Mouse (Mus musculus) embryonic facial prominence, embryonic 13.5 days (tissue): Measurements from ENCODE around the gene Fbxl16. TPM values are rescaled to one million over a fixed set of nuclear protein-coding genes. Genes with fewer than 3 reads are reported as not detected.

ENCODE experiments used
- ATAC-seq: fragments of 200-750 bp; cut with Nextera tagmentation; 2 replicates; pipeline ENCODE4 v1.8.0; 2017; ENCODE audit warnings: low read depth; ENCODE audit not compliant: insufficient number of reproducible peaks, insufficient read depth, low FRiP score, low TSS enrichment
- H3K27ac ChIP-seq: fragments of 300-500 bp; sonication (generic); 2 replicates; pipeline ENCODE4 v1.5.1; 2015; ENCODE audit warnings: moderate library complexity, mild to moderate bottlenecking, inconsistent platforms
- H3K27me3 ChIP-seq: fragments of 300-500 bp; sonication (generic); 2 replicates; pipeline ENCODE4 v1.6.1; 2015; ENCODE audit warnings: mild to moderate bottlenecking, inconsistent platforms
- H3K36me3 ChIP-seq: fragments of 300-500 bp; sonication (generic); 2 replicates; pipeline ENCODE4 v1.6.1; 2015; ENCODE audit warnings: mild to moderate bottlenecking, inconsistent platforms
- H3K4me1 ChIP-seq: fragments of 300-500 bp; sonication (generic); 2 replicates; pipeline ENCODE4 v1.6.1; 2015; ENCODE audit warnings: inconsistent platforms
- H3K4me2 ChIP-seq: fragments of 300-500 bp; sonication (generic); 2 replicates; pipeline ENCODE4 v1.6.1; 2015; ENCODE audit warnings: moderate library complexity, mild to moderate bottlenecking, inconsistent platforms
- H3K4me3 ChIP-seq: fragments of 300-500 bp; sonication (generic); 2 replicates; pipeline ENCODE4 v1.5.1; 2015; ENCODE audit warnings: mild to moderate bottlenecking, inconsistent platforms
- H3K9ac ChIP-seq: fragments of 300-500 bp; sonication (generic); 2 replicates; pipeline ENCODE4 v1.6.1; 2015; ENCODE audit warnings: mild to moderate bottlenecking, inconsistent platforms
- H3K9me3 ChIP-seq: fragments of 300-500 bp; sonication (generic); 2 replicates; pipeline ENCODE4 v1.6.1; 2016; ENCODE audit warnings: inconsistent platforms
- WGBS: fragments of 180-500 bp; shearing (Covaris S2); methylation state at CpG from one replicate; pipeline ENCODE4 v1.1.7; 2015; ENCODE audit warnings: mixed read lengths; 5-methylcytosine and 5-hydroxymethylcytosine counted together
- polyA plus RNA-seq: library from polyadenylated mRNA; unstranded; fragments of >200 nt; fragmentation: Nextera tagmentation; extraction: Ambion mirVana; gene quantifications from 2 replicates; pipeline ENCODE4 v1.2.1, GENCODE M21; 2015

The Fbxl16 gene
- polyA plus RNA-seq, 1 experiment from 2014 or later = 4.2 TPM

DNA sequence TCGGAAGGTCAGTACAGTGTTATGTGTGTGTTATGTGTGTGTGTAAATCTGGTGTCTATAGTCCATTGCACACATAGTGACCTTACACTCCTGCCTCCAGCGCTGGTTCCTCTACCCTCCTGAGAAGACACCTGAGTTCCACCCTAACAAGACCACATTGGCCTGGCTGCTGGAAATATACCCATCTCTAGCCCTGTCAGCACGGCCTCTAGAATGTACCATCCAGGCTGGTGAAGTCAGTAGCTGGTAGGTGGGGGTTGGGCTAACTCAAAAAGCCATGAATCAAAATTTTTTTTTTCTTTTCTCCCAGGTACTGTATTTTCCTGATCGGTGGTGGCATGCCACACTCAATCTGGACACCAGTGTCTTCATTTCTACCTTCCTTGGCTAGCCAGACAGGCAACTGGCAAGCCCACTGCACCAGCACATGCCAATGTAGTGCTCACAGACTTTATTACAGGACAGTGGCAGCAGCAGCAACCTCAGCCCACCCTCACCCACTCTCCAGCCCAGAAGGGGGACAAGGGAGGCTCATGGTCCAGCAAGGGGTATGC lies 21.4 kb downstream of the Fbxl16 start:
- peaks cover 62% of the 10 kb centered on the region for H3K36me3 ChIP-seq
- WGBS = 80% methylated on average over 4 of the region's 4 CpGs
- H3K4me3 ChIP-seq = peak overlapping the region; percentile 86; the same call in 1 of the 2 replicates
- peaks cover 67% of the 10 kb centered on the region for H3K4me1 ChIP-seq
- H3K4me2 ChIP-seq = peak overlapping the region; percentile 81
- H3K9me3 ChIP-seq = no peaks in the 10 kb centered on the region
- no peaks in the 10 kb centered on the region for H3K27me3 ChIP-seq
- no peak overlapping the region for H3K27ac ChIP-seq
- H3K9ac ChIP-seq = no peak overlapping the region; the same call in none of the 2 replicates
- no peak for ATAC-seq

DNA sequence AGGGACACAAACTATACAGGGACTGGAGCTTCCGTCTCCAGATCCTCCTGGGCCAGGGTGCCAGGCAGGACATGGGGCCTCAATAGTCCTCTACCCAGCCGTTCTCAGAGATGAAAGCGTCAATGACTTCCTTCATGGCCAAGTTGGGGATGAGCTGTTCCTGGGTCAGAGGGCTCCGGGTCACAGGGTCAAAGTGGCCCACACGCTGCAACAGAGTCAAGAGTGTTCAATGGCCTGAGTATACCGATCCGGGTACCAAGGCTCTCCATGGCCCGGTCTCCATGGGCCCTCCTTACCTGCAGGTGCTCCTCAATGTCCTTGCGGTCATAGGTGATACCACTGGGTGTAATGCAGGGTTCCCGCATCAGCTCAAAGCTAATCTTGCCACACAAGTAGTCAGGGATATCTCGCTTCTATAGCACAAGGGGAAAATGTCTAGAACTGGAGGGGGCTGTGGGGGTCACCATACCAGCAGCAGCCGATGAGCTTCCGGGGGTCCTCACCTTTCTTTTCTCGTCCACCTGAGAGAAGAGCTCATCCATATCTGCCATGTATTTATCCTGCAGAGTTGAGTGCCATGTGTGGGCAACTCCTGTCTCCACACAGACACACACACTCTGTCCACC lies 22.0 kb downstream of the Fbxl16 start:
- no peak for ATAC-seq
- H3K9ac ChIP-seq = peak overlapping the region; percentile 93
- WGBS = 83% methylated on average over 14 of the region's 14 CpGs

DNA sequence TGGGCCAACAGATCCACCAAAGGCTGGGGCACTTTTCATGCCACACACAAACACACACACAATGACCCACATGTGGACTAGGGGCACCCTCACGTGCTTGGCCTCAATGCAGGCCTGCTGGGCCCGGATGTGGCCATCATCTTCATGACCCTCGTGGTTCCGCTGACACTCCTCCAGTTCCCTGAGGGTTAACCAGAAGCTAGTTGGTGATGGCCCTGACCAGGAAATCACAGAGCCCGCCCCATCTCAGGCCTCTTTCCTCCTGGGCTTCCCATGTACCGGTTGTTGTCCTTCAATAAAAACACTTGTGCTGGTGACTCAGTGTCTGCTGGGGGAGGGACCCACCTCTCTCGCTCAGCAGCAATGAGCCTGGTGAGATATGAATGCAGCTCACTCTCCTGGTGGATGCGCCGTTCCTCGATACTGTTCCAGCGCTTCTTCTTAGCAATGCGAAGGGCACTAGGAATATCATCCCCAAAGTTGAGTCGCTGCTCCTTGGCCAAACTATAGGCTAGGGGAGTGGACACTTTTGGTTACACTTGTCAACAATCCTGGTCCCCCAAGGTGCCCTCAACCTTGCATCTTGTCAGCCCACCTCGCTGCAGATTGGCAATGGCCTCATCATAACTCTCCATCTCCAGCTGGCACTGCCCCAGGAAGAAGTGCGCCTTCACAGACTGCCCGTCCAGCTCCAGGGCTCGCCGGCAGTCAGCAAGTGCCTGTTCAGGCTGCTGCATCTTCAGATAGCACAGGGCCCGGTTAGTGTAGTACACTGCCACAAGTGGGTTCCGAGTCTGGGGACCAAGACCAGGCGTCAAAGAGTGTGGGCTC lies 22.8 kb downstream of the Fbxl16 start:
- Histone ChIP-seq H3K9ac (peak overlapping the region; percentile 93), H3K4me1 (peaks cover 70% of the 10 kb centered on the region), H3K27ac (peak overlapping the region; percentile 95), H3K27me3 (no peaks in the 10 kb centered on the region), H3K9me3 (no peaks in the 10 kb centered on the region), H3K4me3 (peak overlapping the region; percentile 86), H3K36me3 (peaks cover 56% of the 10 kb centered on the region), H3K4me2 (peak overlapping the region; percentile 98)
- 63% methylated on average over 21 of the region's 21 CpGs for WGBS
- ATAC-seq = no peak

More for the DNA sequence above, 22.0 kb downstream of the Fbxl16 start:
- Histone ChIP-seq H3K4me1 (peaks cover 70% of the 10 kb centered on the region), H3K4me3 (peak overlapping the region; percentile 86), H3K4me2 (peak overlapping the region; percentile 98), H3K27ac (no peak overlapping the region), H3K9me3 (no peaks in the 10 kb centered on the region), H3K27me3 (no peaks in the 10 kb centered on the region), H3K36me3 (peaks cover 62% of the 10 kb centered on the region)

DNA sequence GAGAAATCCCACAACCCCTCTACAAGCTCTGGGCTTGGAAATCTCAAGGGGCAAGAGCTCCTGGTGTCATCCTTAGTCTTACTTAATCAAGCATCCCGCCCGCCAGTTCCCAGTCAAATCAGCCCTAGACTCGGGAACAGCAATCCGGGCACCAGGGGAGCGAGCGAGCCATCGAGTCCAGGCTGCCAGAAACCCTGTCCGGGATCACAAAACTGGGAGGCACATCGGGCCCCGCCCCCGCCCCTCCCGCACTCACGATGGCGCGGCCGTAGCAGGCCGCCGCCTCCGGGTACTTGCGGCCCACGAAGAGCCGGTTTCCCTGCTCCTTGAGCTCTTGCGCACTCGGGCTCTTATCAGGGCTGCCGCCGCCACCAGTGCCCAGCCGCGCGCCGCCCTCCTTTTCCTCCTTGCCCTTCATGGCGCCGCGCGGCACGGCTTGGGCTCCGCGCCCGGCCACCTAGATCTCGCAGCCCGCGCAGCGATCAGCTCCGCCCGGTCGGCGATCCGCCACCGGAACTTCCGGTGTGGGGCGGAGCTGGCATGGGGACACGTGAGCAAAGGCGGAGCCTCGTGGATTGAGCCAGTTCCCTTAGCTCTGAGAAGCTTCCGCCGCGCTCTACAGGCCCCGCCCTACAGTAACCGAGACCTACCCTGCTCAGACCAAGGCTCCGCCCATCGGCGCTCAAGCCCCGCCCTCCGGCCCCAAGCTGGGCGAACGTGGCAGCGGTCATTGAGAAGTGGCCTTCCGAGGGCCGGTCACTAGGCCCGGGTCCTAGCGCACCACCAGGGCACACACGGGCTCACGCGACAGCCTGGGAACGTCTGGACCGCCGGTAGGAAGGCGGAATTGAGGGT lies 23.8 kb downstream of the Fbxl16 start:
- peaks cover 47% of the 10 kb centered on the region for H3K36me3 ChIP-seq
- H3K4me1 ChIP-seq = peaks cover 79% of the 10 kb centered on the region
- H3K4me2 ChIP-seq = peak overlapping the region; percentile 98
- H3K4me3 ChIP-seq = peak overlapping the region; percentile 86
- H3K27me3 ChIP-seq = no peaks in the 10 kb centered on the region
- peak overlapping the region; percentile 93 for H3K9ac ChIP-seq
- peak; percentile 85 for ATAC-seq
- no peaks in the 10 kb centered on the region for H3K9me3 ChIP-seq
- peak overlapping the region; percentile 95 for H3K27ac ChIP-seq
- under 1% methylated on average over 71 of the region's 77 CpGs for WGBS

DNA sequence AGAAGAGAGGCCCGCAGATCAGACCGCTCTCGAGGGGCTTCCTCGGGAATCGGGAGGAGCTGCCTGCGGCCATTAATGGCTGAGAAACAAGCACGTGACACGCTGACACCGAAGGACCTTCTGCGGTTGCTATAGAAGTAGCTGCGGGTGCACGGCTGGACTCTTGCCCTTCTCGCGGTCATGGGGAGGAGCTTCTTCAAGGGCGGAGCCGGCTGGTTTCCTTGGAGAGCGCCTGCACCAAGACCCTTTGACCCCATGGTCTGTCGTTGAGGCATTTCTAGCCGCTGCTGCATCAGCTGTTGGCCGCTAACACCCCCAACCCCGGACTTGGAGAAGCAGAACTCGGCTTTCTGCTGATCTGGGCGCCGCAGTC lies 24.4 kb downstream of the Fbxl16 start, which contains the start of gene Stub1:
Gene Stub1, minus strand, starts transcription at position 114 of the 373 bp plus-strand sequence.
- H3K9me3 ChIP-seq = no peaks in the 10 kb centered on the region
- peak within 1 kb of the TSS; percentile 86 for H3K4me3 ChIP-seq
- peak within 1 kb of the TSS; percentile 93 for H3K9ac ChIP-seq
- H3K4me2 ChIP-seq = peak within 1 kb of the TSS; percentile 98
- no peaks in the 10 kb centered on the region for H3K27me3 ChIP-seq
- under 1% methylated on average over 24 of the region's 24 CpGs for WGBS
- H3K36me3 ChIP-seq = peaks cover 47% of the 10 kb centered on the region
- peak within 1 kb of the TSS; percentile 95 for H3K27ac ChIP-seq
- H3K4me1 ChIP-seq = peaks cover 75% of the 10 kb centered on the region
- ATAC-seq = peak; percentile 11; the same call in 1 of the 2 replicates

DNA sequence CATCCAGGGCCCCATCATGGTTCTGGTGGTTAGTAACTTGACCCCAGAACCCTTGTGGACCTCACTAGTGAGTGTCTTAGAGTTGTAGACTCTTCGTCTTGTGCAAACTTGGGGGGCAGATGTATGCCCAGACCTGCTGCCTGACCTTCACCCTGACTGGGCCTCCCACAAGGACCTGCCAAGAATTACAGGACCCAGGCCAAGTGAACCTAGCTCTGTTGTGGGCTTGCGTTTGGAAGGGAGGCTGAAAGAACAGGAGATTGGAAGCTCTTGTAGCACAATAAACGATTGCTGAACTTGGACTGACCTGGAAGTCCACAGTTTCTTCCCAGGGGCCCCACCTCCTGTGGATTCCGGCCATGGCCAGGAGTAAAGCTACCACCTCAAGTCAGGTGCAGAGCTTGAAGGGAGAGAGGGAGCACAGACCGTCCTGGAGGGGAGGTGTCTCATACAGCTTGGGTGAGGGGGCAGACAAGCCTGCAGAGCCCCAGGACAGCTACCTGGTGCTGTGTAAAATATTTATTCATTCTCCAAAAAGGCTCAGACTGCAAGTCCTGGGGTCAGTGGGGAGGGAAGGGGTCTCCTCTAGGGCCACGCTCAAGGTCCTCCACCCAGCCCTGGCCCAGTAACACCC lies 25.2 kb downstream of the Fbxl16 start:
- H3K27ac ChIP-seq = peak overlapping the region; percentile 95
- H3K4me1 ChIP-seq = peaks cover 72% of the 10 kb centered on the region
- peak overlapping the region; percentile 98 for H3K4me2 ChIP-seq
- H3K27me3 ChIP-seq = no peaks in the 10 kb centered on the region
- H3K36me3 ChIP-seq = peaks cover 52% of the 10 kb centered on the region
- H3K4me3 ChIP-seq = peak overlapping the region; percentile 86
- WGBS = 50% methylated on average over 6 of the region's 6 CpGs
- H3K9me3 ChIP-seq = no peaks in the 10 kb centered on the region
- no peak for ATAC-seq
- H3K9ac ChIP-seq = peak overlapping the region; percentile 93

DNA sequence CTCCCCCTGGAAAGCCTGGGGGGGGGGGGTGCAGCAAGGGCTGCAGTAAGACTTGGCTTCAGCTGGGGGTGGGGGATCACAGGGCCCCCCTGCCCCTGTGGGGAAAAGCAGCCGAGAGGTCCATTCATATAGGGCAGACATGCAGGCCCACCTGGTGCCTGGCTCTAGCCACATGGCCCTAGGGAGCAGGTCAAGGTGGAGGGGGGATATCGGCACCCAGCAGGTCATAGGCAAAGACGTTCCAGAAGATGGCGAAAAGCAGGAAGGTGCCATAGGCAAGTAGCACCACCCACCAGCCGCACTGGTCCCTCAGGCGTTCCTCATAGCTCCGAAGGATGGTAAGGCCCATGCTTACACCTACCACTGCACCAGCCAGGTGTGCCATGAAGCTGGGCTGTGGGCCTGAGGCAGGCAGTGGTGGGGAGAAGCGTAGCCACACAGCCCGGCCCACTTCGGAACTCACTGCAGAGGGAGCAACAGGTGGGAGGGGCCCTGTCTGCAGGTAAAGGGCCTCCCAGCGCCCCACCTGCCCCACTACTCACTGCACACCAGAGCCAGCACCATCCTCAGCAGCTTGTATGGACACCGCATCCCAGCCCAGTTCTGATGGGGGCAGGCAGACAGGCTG lies 25.8 kb downstream of the Fbxl16 start:
- Histone ChIP-seq H3K4me1 (peaks cover 68% of the 10 kb centered on the region), H3K4me3 (peak overlapping the region; percentile 86), H3K9ac (peak overlapping the region; percentile 93), H3K4me2 (peak overlapping the region; percentile 98), H3K9me3 (no peaks in the 10 kb centered on the region), H3K27ac (no peak overlapping the region), H3K27me3 (no peaks in the 10 kb centered on the region), H3K36me3 (peaks cover 56% of the 10 kb centered on the region)
- WGBS = 83% methylated on average over 12 of the region's 12 CpGs
- ATAC-seq = no peak

DNA sequence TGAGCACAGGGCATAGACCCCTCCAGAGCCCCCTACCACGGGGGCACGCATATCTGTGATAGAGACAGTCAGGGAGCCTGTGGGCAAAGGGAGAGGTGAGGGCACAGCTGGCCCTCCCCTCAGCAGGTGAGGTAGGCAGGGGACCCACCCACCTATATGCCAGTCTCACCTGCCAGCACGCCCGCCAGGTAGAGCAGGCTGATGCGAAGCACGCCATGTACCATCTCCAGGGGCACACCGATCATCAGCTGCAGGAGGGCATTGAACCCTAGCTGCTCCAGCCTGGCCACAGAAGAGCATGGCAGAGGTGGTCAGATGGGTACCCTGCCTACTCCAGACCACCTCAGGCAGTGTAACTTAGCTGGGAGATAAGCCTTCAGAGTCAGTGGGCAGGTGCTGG lies 26.4 kb downstream of the Fbxl16 start:
- H3K27me3 ChIP-seq = no peaks in the 10 kb centered on the region
- WGBS = 91% methylated on average over 7 of the region's 7 CpGs
- peaks cover 56% of the 10 kb centered on the region for H3K36me3 ChIP-seq
- no peak for ATAC-seq
- H3K9me3 ChIP-seq = no peaks in the 10 kb centered on the region
- H3K9ac ChIP-seq = peak overlapping the region; percentile 93; the same call in 1 of the 2 replicates
- peaks cover 62% of the 10 kb centered on the region for H3K4me1 ChIP-seq
- H3K27ac ChIP-seq = no peak overlapping the region
- peak overlapping the region; percentile 86; the same call in 1 of the 2 replicates for H3K4me3 ChIP-seq
- H3K4me2 ChIP-seq = peak overlapping the region; percentile 98

DNA sequence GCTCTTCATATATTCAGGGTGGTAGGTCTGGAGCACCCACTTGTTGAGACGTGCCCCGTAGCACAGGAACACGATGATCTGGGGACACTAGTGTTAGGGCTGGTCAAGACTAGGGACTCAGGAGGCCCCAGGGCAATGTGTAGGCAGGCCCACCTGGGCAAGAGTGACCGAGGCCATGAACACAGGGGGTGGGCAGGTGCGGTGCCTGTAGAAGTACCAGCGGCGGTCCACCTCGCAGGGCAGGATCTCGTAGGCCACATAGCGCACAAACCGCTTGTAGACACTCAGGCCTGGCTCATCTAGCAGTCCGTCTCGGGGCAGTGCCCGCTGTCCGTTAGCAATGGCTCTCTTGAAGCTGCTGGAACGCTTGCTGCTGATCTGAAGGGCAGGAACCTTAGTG lies 26.9 kb downstream of the Fbxl16 start:
- Histone ChIP-seq H3K4me3 (no peak overlapping the region), H3K9me3 (no peaks in the 10 kb centered on the region), H3K9ac (no peak overlapping the region), H3K27ac (0 out of 2 replicates have a peak overlapping the region, but pooled peaks have one; percentile 16), H3K4me1 (peaks cover 57% of the 10 kb centered on the region), H3K4me2 (peak overlapping the region; percentile 98), H3K27me3 (no peaks in the 10 kb centered on the region), H3K36me3 (peaks cover 56% of the 10 kb centered on the region)
- no peak for ATAC-seq
- WGBS = 90% methylated on average over 16 of the region's 16 CpGs

DNA sequence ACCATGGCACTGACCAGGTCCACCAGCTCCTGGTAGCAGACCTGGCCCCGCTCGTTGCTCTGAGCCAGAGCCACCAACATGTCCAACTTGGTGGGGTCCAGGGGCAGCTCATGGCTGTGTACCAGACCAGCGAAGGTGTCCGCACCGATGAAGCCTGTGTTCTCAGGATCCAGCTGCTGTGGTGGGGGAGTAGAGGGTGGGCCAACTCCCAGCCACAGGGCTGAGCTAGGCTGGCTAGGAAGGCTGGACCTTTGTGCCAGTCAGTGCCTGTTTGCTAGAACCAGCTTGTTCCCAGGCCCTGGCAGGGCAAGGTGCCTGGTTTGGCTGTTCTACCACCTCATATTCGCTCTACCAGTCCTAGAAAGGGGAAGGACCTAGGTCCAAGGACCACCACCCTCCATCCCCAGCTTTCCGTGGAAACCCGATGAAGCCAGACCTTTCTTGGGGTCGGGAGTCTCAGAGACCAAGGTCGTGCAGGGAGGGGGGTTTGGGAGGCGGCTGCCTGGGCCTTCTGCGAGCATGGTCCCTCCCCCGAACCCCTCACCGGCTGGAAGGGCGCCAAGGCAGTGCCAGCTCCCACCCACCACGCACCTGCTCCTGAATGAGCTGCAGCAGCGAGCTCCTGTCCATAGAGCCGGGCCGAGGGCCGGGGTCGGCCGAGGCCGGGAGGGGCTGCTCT lies 27.7 kb downstream of the Fbxl16 start:
- Histone ChIP-seq H3K4me1 (peaks cover 50% of the 10 kb centered on the region), H3K27ac (peak overlapping the region; percentile 39; the same call in 1 of the 2 replicates), H3K27me3 (no peaks in the 10 kb centered on the region), H3K9ac (peak overlapping the region; percentile 72), H3K36me3 (peaks cover 56% of the 10 kb centered on the region), H3K4me2 (peak overlapping the region; percentile 98), H3K4me3 (peak overlapping the region; percentile 43), H3K9me3 (no peaks in the 10 kb centered on the region)
- 25% methylated on average over 23 of the region's 23 CpGs for WGBS
- ATAC-seq = no peak
